Mouse (Mus musculus) bone marrow, adult 2 months (tissue): ENCODE measurements around the gene Gigyf2.

Experiments
- CTCF ChIP-seq: fragments of 200-500 bp; IDR thresholded peaks from 2 replicates; pipeline ENCODE4 v1.5.1; 2011; ENCODE audit warnings: low read length, control low read depth; ENCODE audit not compliant: control insufficient read depth, insufficient read depth
- POLR2A ChIP-seq: fragments of 200-500 bp; IDR thresholded peaks from 2 replicates; pipeline ENCODE4 v1.6.1; 2011; ENCODE audit warnings: low read depth, mild to moderate bottlenecking, control low read depth, low read length, borderline replicate concordance; ENCODE audit not compliant: control insufficient read depth

DNA sequence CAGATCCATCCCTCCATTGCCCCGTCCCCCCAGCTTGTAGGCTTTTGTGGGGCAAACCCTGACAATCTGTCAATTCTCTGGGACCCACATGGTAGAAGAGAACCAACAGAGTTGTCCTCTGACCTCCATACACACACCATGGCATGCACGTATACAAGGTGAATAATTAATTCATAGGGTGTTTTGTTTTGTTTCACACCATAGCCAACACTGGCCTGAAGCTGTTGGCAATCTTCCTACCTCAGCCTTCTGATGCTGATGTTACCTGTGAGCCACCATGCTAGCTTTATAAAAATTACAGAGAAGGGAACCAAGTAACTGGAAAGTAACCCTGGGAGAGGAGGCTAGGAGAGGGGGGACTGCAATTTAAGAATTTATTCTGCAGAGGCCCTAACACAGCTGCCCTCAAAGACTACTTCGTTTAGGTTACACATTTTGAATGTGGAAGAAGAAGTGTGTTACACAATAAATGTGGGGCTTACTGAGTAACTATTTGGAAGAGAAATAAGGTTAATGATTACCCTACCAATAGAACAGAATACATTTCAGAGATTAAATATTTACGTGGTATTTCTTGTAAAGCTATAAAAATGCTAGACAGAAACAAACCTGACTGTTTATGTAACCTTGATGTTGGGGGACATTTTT is 32.6 kb upstream of the Gigyf2 start:
- no peak for TF ChIP-seq CTCF
- no peak for TF ChIP-seq POLR2A
